Mouse (Mus musculus): Measurements from ENCODE around the gene Slc38a6. TPM values are rescaled to one million over a fixed set of nuclear protein-coding genes. Genes with fewer than 3 reads are reported as not detected.

Gene Slc38a6
- polyA plus RNA-seq, 1 experiment from 2014 or later, result 8.0 TPM

- no peak overlapping the region for H3K27ac ChIP-seq (ENCODE audit: low read depth, low read length)
- no peak overlapping the region for H3K4me2 ChIP-seq
- H3K4me3 ChIP-seq (ENCODE audit: low read depth, low read length), result no peak overlapping the region
- H3K9ac ChIP-seq (ENCODE audit: low read length), result no peak overlapping the region
- no peaks in the 10 kb centered on the region for H3K9me3 ChIP-seq (ENCODE audit: control insufficient read depth, low read length)
- no peaks in the 10 kb centered on the region for H3K27me3 ChIP-seq (ENCODE audit: control insufficient read depth, insufficient read depth, low read length)
- DNase-seq (ENCODE audit: low spot score, missing footprints), result no peak
- H3K4me1 ChIP-seq (ENCODE audit: control insufficient read depth, insufficient read depth, low read length), result no peaks in the 10 kb centered on the region
- H3K36me3 ChIP-seq (ENCODE audit: control insufficient read depth, insufficient read depth, low read length), result no peaks in the 10 kb centered on the region
- WGBS, result 67% methylated on average over 5 of the region's 5 CpGs
- ATAC-seq (ENCODE audit: low FRiP score), result no peak
Observed at GRCm38 (mm10) chr12:73383179-73383510, 96.6 kb downstream of the Slc38a6 start.

- Histone ChIP-seq H3K4me1 (ENCODE audit: control insufficient read depth, insufficient read depth, low read length) (no peaks in the 10 kb centered on the region), H3K4me3 (ENCODE audit: low read depth, low read length) (no peak overlapping the region), H3K27me3 (ENCODE audit: control insufficient read depth, insufficient read depth, low read length) (no peaks in the 10 kb centered on the region), H3K9ac (ENCODE audit: low read length) (no peak overlapping the region), H3K9me3 (ENCODE audit: control insufficient read depth, low read length) (no peaks in the 10 kb centered on the region), H3K36me3 (ENCODE audit: control insufficient read depth, insufficient read depth, low read length) (no peaks in the 10 kb centered on the region), H3K4me2 (no peak overlapping the region), H3K27ac (ENCODE audit: low read depth, low read length) (no peak overlapping the region)
- 89% methylated on average over 3 of the region's 3 CpGs for WGBS
- DNase-seq (ENCODE audit: low spot score, missing footprints), result no peak
- no peak for ATAC-seq (ENCODE audit: low FRiP score)
Observed at GRCm38 (mm10) chr12:73383861-73384260, 97.3 kb downstream of the Slc38a6 start.

- DNase-seq (ENCODE audit: low spot score, missing footprints) (no peak), ATAC-seq (ENCODE audit: low FRiP score) (no peak)
- H3K4me1 ChIP-seq (ENCODE audit: control insufficient read depth, insufficient read depth, low read length), result no peaks in the 10 kb centered on the region
- H3K4me3 ChIP-seq (ENCODE audit: low read depth, low read length), result no peak overlapping the region
- H3K27ac ChIP-seq (ENCODE audit: low read depth, low read length), result no peak overlapping the region
- H3K9ac ChIP-seq (ENCODE audit: low read length), result no peak overlapping the region
- no peaks in the 10 kb centered on the region for H3K27me3 ChIP-seq (ENCODE audit: control insufficient read depth, insufficient read depth, low read length)
- no peak overlapping the region for H3K4me2 ChIP-seq
- no peaks in the 10 kb centered on the region for H3K36me3 ChIP-seq (ENCODE audit: control insufficient read depth, insufficient read depth, low read length)
- WGBS, result 67% methylated on average over 6 of the region's 6 CpGs
- H3K9me3 ChIP-seq (ENCODE audit: control insufficient read depth, low read length), result no peaks in the 10 kb centered on the region
Observed at GRCm38 (mm10) chr12:73384747-73385146, 98.2 kb downstream of the Slc38a6 start.

DNA sequence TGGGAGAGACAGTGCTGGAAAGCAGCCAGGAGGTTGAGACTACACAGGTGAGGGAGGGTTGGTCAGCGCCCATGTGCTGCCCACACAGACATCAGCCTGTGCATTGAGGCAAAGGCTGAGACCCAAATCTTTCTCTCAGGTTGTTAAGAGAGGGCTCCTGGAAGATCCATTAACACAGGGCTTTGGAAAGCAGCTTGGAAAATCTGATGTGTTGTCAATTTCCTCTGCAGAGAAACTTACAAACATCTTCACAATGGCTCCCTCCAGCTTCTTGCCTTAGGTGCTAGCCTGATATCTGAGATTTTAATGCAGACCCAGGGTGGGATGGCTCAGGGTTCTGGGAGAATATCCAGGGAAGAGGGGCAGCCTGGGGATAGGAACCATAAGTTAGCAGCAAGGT lies 105.9 kb downstream of the Slc38a6 start:
- Histone ChIP-seq H3K27ac (ENCODE audit: low read depth, low read length) (no peak overlapping the region), H3K27me3 (ENCODE audit: control insufficient read depth, insufficient read depth, low read length) (no peaks in the 10 kb centered on the region), H3K9ac (ENCODE audit: low read length) (no peak overlapping the region), H3K4me3 (ENCODE audit: low read depth, low read length) (no peak overlapping the region), H3K4me1 (ENCODE audit: control insufficient read depth, insufficient read depth, low read length) (no peaks in the 10 kb centered on the region), H3K4me2 (no peak overlapping the region), H3K9me3 (ENCODE audit: control insufficient read depth, low read length) (no peaks in the 10 kb centered on the region), H3K36me3 (ENCODE audit: control insufficient read depth, insufficient read depth, low read length) (no peaks in the 10 kb centered on the region)
- 72% methylated on average over 1 of the region's 1 CpGs for WGBS
- no peak for DNase-seq (ENCODE audit: low spot score, missing footprints)
- no peak for ATAC-seq (ENCODE audit: low FRiP score)

DNA sequence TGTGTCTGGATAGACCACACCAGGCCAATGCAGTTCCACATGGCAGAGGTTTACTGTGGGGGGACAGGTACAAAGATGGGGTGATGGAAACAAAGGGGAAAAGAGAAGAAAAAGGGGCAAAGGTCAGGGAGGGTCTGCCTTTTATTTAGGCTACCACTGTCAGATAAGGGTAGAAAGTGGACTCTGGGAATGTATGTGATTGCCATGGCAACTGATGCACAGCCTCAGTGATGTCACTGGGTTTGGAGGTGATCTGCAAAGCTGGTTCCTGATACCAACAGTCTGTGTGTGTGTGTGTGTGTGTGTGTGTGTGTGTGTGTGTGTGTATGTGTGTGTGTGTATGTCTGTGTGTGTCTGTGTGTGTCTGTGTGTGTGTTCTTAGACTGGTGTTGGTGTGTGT lies 106.4 kb downstream of the Slc38a6 start:
- Histone ChIP-seq H3K4me2 (no peak overlapping the region), H3K27ac (ENCODE audit: low read depth, low read length) (no peak overlapping the region)

GRCm38 (mm10) chr12:73393881-73394291 lies 107.3 kb downstream of the Slc38a6 start:
- no peak for ATAC-seq (ENCODE audit: low FRiP score)
- no peak overlapping the region for H3K4me3 ChIP-seq (ENCODE audit: low read depth, low read length)

More for the DNA sequence above, 106.4 kb downstream of the Slc38a6 start:
- Histone ChIP-seq H3K4me1 (ENCODE audit: control insufficient read depth, insufficient read depth, low read length) (no peaks in the 10 kb centered on the region), H3K27me3 (ENCODE audit: control insufficient read depth, insufficient read depth, low read length) (no peaks in the 10 kb centered on the region), H3K36me3 (ENCODE audit: control insufficient read depth, insufficient read depth, low read length) (no peaks in the 10 kb centered on the region), H3K9ac (ENCODE audit: low read length) (no peak overlapping the region), H3K4me3 (ENCODE audit: low read depth, low read length) (no peak overlapping the region), H3K9me3 (ENCODE audit: control insufficient read depth, low read length) (no peaks in the 10 kb centered on the region)
- DNase-seq (ENCODE audit: low spot score, missing footprints) (no peak), ATAC-seq (ENCODE audit: low FRiP score) (no peak)

GRCm38 (mm10) chr12:73394571-73394970 lies 108.0 kb downstream of the Slc38a6 start:
- no peak overlapping the region for H3K4me3 ChIP-seq (ENCODE audit: low read depth, low read length)
- H3K9ac ChIP-seq (ENCODE audit: low read length), result no peak overlapping the region
- no peaks in the 10 kb centered on the region for H3K27me3 ChIP-seq (ENCODE audit: control insufficient read depth, insufficient read depth, low read length)
- no peaks in the 10 kb centered on the region for H3K4me1 ChIP-seq (ENCODE audit: control insufficient read depth, insufficient read depth, low read length)
- no peak overlapping the region for H3K27ac ChIP-seq (ENCODE audit: low read depth, low read length)
- H3K9me3 ChIP-seq (ENCODE audit: control insufficient read depth, low read length), result no peaks in the 10 kb centered on the region
- ATAC-seq (ENCODE audit: low FRiP score) (no peak), DNase-seq (ENCODE audit: low spot score, missing footprints) (peak; percentile 64)
- 86% methylated on average over 5 of the region's 5 CpGs for WGBS
- no peak overlapping the region for H3K4me2 ChIP-seq
- H3K36me3 ChIP-seq (ENCODE audit: control insufficient read depth, insufficient read depth, low read length), result no peaks in the 10 kb centered on the region

More at GRCm38 (mm10) chr12:73393881-73394291, 107.3 kb downstream of the Slc38a6 start:
- Histone ChIP-seq H3K4me1 (ENCODE audit: control insufficient read depth, insufficient read depth, low read length) (no peaks in the 10 kb centered on the region), H3K4me2 (no peak overlapping the region), H3K36me3 (ENCODE audit: control insufficient read depth, insufficient read depth, low read length) (no peaks in the 10 kb centered on the region), H3K9me3 (ENCODE audit: control insufficient read depth, low read length) (no peaks in the 10 kb centered on the region), H3K27me3 (ENCODE audit: control insufficient read depth, insufficient read depth, low read length) (no peaks in the 10 kb centered on the region), H3K9ac (ENCODE audit: low read length) (no peak overlapping the region), H3K27ac (ENCODE audit: low read depth, low read length) (no peak overlapping the region)
- WGBS, result 39% methylated on average over 6 of the region's 6 CpGs
- peak; percentile 78 for DNase-seq (ENCODE audit: low spot score, missing footprints)

DNA sequence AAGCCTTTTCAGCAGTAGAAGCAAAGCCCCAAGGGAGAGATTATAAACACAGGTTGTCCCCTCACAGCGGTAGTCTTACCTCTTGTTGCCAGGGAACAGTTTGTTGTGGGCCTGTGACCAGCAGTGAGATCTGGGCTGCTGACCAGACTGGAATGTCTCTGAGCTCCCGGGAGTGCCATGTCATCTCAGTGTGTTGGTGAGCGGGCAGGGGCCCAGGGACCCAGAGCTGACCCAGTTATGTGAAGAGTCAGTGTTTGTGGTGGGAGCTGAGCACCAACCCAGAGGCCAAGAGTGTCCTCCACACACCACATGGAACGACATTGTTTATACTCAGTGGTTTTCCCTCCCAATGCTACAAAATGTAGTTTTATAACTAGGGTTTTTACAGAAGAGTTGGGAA lies 112.8 kb downstream of the Slc38a6 start:
- Histone ChIP-seq H3K4me3 (ENCODE audit: low read depth, low read length) (no peak overlapping the region), H3K9me3 (ENCODE audit: control insufficient read depth, low read length) (no peaks in the 10 kb centered on the region), H3K27me3 (ENCODE audit: control insufficient read depth, insufficient read depth, low read length) (no peaks in the 10 kb centered on the region), H3K36me3 (ENCODE audit: control insufficient read depth, insufficient read depth, low read length) (no peaks in the 10 kb centered on the region), H3K9ac (ENCODE audit: low read length) (no peak overlapping the region), H3K27ac (ENCODE audit: low read depth, low read length) (no peak overlapping the region), H3K4me2 (no peak overlapping the region), H3K4me1 (ENCODE audit: control insufficient read depth, insufficient read depth, low read length) (no peaks in the 10 kb centered on the region)
- DNase-seq (ENCODE audit: low spot score, missing footprints), result peak; percentile 80
- WGBS, result 40% methylated on average over 4 of the region's 4 CpGs
- ATAC-seq (ENCODE audit: low FRiP score), result no peak

DNA sequence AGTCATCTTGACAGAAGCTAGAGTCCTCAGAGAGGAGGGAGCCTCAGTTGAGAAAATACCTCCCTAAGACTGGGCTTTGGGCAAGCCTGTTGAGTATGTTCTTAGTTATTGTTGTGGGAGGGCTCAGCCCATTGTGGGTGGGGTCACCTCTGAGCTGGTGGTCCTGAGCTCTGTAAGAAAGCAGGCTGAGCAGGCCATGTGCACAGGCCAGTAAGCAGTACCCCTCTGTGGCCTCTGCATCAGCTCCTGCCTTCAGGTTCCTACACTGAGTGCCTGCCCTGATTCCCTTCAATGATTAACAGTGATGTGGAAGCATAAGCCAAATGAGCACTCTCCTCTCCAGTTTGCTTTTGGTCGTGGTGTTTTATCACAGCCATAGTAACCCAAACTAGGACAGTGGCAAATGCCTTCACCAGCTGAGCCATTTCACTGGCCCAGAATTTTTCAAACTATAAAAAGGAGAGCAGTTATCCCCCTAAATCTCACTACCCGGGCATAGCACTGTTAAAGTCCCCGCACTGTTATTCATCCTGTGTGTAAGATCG lies 114.0 kb downstream of the Slc38a6 start:
- no peak overlapping the region for H3K9ac ChIP-seq (ENCODE audit: low read length)
- DNase-seq (ENCODE audit: low spot score, missing footprints) (peak; percentile 72), ATAC-seq (ENCODE audit: low FRiP score) (no peak)
- H3K9me3 ChIP-seq (ENCODE audit: control insufficient read depth, low read length), result no peaks in the 10 kb centered on the region
- no peaks in the 10 kb centered on the region for H3K36me3 ChIP-seq (ENCODE audit: control insufficient read depth, insufficient read depth, low read length)
- no peak overlapping the region for H3K4me2 ChIP-seq
- no peaks in the 10 kb centered on the region for H3K4me1 ChIP-seq (ENCODE audit: control insufficient read depth, insufficient read depth, low read length)
- 84% methylated on average over 4 of the region's 4 CpGs for WGBS
- H3K27me3 ChIP-seq (ENCODE audit: control insufficient read depth, insufficient read depth, low read length), result no peaks in the 10 kb centered on the region
- H3K4me3 ChIP-seq (ENCODE audit: low read depth, low read length), result no peak overlapping the region
- no peak overlapping the region for H3K27ac ChIP-seq (ENCODE audit: low read depth, low read length)
